Mouse (Mus musculus) megakaryocyte, adult 5-6 weeks (primary cell): ENCODE results near the gene Zbtb22. TPM values are rescaled to one million over a fixed set of nuclear protein-coding genes. Genes with fewer than 3 reads are reported as not detected.
"Not testable (repeated sequence)": the region's sequence is repeated elsewhere in the genome, so short reads cannot be mapped to it uniquely, and the experiment has no call there.

ENCODE experiments used
- ATAC-seq: 2 replicates; pipeline ENCODE4 v1.8.0; 2016; ENCODE audit warnings: mild to moderate bottlenecking, inconsistent platforms; ENCODE audit not compliant: poor library complexity, severe bottlenecking
- total RNA-seq, 2 experiments: library from RNA; stranded (forward) in 1 of 2; stranded (reverse) in 1 of 2; fragments of 153-499, 151-499 nt in 1 of 2; fragments of 221-1000, 200-1000 nt in 1 of 2; gene quantifications; 2 replicates each; pipeline versions ENCODE4 v1.2.3 to v1.2.4; 2015 to 2017

Gene Zbtb22
- total RNA-seq, 2 experiments from 2014 or later = 14.0 to 22.0 TPM

- ATAC-seq = not testable (repeated sequence)
Measured at GRCm38 (mm10) chr17:33903911-33904651, 11.6 kb upstream of the Zbtb22 start.

GRCm38 (mm10) chr17:33904835-33905234 is 10.9 kb upstream of the Zbtb22 start, which contains the start of gene Platr17:
Platr17 (plus strand) TSS chr17:33905135.
- not testable (repeated sequence) for ATAC-seq

GRCm38 (mm10) chr17:33908331-33909076 is 7.2 kb upstream of the Zbtb22 start:
- peak; percentile 37 for ATAC-seq

GRCm38 (mm10) chr17:33909077-33909868 is 6.4 kb upstream of the Zbtb22 start, which contains the start of gene Daxx:
Daxx (plus strand) TSS chr17:33909414.
- peak; percentile 95 for ATAC-seq

GRCm38 (mm10) chr17:33909869-33910250 is 5.8 kb upstream of the Zbtb22 start:
- peak; percentile 13; the same call in 1 of the 2 replicates for ATAC-seq

- ATAC-seq = no peak
Measured at GRCm38 (mm10) chr17:33910346-33911051, 5.2 kb upstream of the Zbtb22 start.

GRCm38 (mm10) chr17:33911052-33911812 is 4.5 kb upstream of the Zbtb22 start:
- ATAC-seq = no peak

- ATAC-seq = no peak
Measured at GRCm38 (mm10) chr17:33911813-33912414, 3.8 kb upstream of the Zbtb22 start.

- no peak for ATAC-seq
Measured at GRCm38 (mm10) chr17:33913264-33913663, 2.4 kb upstream of the Zbtb22 start.

- no peak for ATAC-seq
Measured at GRCm38 (mm10) chr17:33913905-33914304, 1.8 kb upstream of the Zbtb22 start.

- ATAC-seq = no peak
Measured at GRCm38 (mm10) chr17:33914969-33915391, 724 bp upstream of the Zbtb22 start.

GRCm38 (mm10) chr17:33916294-33916693 is 590 bp downstream of the Zbtb22 start:
- no peak for ATAC-seq

GRCm38 (mm10) chr17:33916847-33917655 is 1.3 kb downstream of the Zbtb22 start:
- no peak for ATAC-seq

- no peak for ATAC-seq
Measured at GRCm38 (mm10) chr17:33917656-33918292, 2.1 kb downstream of the Zbtb22 start.

GRCm38 (mm10) chr17:33918293-33919203 is 2.8 kb downstream of the Zbtb22 start:
- ATAC-seq = no peak

- ATAC-seq = peak; percentile 62
Measured at GRCm38 (mm10) chr17:33919351-33920281, 3.9 kb downstream of the Zbtb22 start.
